Mouse (Mus musculus): ENCODE results near the gene Sde2.
A peak's percentile ranks its signal among the peaks of the same experiment; 100 is the strongest.
"Not testable (repeated sequence)": the region's sequence is repeated elsewhere in the genome, so short reads cannot be mapped to it uniquely, and the experiment has no call there.

Sde2 gene

DNA sequence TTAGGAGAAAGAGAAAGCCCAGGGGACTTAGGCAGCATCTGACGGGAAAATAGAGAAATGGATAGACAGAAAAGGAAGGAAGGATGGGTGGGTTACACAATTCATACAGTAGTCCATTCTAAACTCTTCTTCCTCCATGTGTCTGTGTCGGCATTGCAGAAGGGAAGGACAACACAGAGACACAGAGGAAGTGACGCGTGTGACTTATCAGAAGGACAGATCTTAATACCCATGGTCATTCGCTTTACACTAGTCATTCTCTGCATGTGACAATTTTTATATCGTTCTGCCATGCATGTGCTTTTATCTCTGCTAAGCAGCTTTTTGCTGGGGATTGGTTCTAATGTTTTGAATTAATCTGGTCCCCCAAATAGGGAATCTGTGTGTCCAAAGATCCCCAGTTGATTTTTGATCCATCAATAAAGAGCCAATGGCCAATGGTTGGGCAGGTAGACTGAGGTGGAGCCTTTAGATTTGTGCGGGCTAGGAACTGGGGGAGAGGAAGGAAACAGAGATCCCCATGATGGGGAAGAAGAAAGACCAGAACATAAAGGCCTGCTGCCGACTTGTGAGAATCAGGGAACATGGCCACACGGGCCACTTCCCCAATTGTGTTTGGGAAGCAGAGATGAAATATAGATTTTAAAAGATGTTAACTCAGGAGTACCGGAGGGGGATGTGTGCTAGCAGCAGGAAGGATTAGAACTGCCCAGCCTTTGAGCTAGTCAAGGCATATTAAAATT, 15.5 kb upstream of the Sde2 start:
- DNase-seq (ENCODE audit: low spot score in 2 of 2): no peak

DNA sequence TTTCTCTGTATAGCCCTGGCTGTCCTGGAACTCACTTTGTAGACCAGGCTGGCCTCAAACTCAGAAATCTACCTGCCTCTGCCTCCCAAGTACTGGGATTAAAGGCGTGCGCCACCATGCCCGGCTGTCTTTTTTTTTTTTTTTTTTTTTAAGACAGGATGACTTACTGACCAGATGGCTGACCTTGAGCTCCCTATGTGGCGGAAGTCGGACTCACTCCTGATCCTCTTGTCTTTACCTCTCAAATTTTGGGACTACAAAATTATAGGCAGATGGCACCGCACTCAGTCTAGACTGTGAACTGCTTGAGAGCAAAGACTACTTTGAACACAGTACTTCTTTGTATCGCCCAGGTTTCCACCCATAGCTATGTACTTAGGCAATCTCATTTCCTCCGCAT, 14.5 kb upstream of the Sde2 start:
- DNase-seq (ENCODE audit: low spot score in 2 of 2): not testable (repeated sequence)

GRCm38 (mm10) chr1:180837186-180837585, 13.7 kb upstream of the Sde2 start:
- no peak for DNase-seq (ENCODE audit: low spot score in 2 of 2)

DNA sequence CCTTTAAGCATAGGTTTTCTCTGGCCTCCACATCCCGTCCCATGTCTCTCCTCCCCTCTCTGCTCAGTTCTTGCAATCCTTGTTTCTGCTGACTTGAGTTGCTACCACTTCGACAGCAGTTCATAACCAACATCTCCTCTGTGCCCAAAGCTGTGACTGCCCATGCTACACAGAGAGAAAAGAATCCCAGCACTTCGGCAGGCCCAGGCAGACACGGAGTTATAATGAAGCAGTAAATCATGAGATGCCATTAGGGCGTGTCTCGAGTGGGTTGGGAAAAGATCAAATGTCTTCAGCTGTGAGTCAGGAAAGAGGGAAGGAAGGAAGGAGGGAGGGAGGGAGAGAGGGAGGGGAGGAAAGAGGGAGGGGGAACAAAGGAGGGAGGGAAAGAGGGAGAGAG, 12.9 kb upstream of the Sde2 start:
- DNase-seq (ENCODE audit: low spot score in 2 of 2): no peak

- peak in 1 of 2 experiments; percentile 56 for DNase-seq (ENCODE audit: low spot score in 2 of 2)
These were observed 11.6 kb upstream of the Sde2 start for GRCm38 (mm10) chr1:180839201-180839910.

GRCm38 (mm10) chr1:180841561-180842300, 9.2 kb upstream of the Sde2 start:
- no peak for DNase-seq (ENCODE audit: low spot score in 2 of 2)

- peak; percentile 71 to 79 for DNase-seq (ENCODE audit: low spot score in 2 of 2)
These were observed 2.8 kb upstream of the Sde2 start for GRCm38 (mm10) chr1:180848114-180848510.

- DNase-seq (ENCODE audit: low spot score in 2 of 2): peak; percentile 62 to 84
These were observed 2.3 kb upstream of the Sde2 start for GRCm38 (mm10) chr1:180848511-180849241.

DNA sequence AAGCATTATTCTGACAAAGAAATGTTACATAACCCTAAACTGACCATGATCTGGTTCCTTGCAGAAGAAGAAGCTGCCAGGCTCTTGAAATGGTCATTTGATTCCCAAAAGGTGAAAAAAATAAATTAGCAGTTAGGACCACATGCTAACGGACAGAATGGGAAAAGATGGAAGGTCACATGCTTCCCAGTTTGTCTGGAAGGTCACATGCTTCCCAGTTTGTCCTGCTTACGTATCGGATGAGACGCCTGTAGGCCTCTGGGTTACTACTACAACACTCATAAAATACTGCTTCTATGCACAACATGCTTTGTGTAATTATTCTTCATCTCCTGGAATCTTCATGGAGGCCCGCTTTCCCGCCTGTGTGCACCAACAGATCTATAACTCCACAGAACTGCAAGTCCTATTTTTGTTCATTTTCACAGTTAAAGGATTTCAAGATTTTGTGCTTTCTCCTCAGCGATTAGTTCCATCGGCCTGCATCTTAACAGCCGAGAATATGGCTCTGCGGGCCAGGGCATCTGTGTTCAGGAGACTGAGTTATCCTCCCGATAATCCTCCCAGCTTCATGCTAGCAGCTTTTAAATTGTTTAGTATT, 1.1 kb upstream of the Sde2 start:
- DNase-seq (ENCODE audit: low spot score in 2 of 2): no peak

DNA sequence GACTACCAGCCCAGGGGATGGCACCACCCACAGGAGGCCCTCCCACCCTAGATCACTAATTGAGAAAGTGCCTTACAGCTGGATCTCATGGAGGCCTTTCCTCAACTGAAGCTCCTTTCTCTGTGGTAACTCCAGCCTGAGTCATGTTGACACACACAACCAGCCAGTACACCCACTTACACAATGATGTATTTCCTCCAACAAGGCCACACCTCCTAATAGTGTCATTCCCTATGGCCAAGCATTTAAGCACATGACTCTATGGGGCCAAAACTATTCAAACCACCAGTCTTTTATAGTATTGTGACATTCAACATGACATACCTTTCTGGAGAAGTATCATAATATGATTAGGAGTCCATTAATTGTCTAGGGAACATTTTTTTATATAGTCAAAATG, 7.8 kb downstream of the Sde2 start:
- DNase-seq (ENCODE audit: low spot score in 2 of 2): no peak

GRCm38 (mm10) chr1:180860030-180860429, 9.1 kb downstream of the Sde2 start:
- no peak for DNase-seq (ENCODE audit: low spot score in 2 of 2)

DNA sequence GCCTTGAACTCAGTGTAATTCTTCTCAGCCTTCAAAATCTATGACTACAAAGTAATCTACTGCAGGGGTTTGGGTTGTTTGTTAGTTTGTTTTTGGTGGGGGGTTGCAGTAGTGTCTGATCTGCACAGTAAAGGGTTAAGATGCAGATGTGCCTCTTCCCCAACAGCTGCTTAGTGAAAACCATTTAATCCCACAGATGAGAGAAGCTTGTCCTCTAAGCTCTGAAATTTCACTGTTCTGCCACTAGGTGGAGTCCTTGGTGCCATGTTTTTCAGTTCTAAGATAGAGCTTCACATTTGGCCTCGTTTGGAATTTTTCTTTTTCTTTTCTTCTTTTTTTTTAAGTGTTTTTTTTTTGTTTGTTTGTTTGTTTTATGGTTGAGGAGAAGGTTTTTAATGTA, 12.7 kb downstream of the Sde2 start:
- peak in 1 of 2 experiments; percentile 36 for DNase-seq (ENCODE audit: low spot score in 2 of 2)

DNA sequence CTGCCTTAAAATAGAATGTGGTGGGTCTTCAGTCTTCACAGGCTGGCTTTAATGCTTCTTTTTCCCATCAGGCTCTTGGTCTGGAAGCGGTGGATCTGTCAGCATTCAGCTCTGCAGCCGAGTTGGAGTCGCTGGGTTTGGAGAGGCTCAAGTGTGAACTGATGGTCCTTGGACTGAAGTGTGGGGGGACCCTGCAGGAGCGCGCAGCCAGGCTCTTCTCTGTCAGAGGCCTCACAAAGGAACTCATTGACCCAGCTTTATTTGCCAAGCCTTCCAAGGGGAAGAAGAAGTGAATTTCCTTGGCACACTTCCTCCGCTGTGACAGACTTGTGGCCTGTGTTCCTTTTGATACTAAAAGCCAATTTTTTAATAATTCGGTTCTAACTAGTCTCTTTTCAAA, 15.1 kb downstream of the Sde2 start:
- no peak for DNase-seq (ENCODE audit: low spot score in 2 of 2)

DNA sequence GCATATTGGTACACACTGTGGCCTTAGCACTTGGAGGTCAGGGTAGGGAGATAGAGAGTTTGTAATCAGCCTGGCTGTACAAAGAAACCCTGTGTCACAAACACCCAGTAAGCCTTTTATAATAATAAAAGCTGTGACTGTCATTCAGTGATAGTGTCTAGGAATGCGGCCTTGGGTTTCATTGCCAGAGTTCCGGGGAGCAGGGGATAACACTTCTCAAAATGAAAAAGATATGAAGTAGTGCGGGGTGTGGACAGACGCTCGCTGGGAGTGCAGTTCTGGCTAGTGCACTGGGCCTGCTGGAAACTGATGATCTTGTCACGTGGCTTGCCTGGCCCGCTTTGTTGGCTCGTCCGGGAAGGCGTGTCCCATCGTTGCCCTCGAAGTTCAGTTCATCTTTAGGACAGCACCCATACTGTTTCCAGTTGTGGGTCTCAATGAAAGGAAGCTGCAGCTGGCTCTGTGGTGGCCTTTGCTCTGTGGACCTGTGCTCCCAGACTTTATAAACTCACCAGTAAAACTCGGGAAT, 19.3 kb downstream of the Sde2 start:
- DNase-seq (ENCODE audit: low spot score in 2 of 2): no peak

DNA sequence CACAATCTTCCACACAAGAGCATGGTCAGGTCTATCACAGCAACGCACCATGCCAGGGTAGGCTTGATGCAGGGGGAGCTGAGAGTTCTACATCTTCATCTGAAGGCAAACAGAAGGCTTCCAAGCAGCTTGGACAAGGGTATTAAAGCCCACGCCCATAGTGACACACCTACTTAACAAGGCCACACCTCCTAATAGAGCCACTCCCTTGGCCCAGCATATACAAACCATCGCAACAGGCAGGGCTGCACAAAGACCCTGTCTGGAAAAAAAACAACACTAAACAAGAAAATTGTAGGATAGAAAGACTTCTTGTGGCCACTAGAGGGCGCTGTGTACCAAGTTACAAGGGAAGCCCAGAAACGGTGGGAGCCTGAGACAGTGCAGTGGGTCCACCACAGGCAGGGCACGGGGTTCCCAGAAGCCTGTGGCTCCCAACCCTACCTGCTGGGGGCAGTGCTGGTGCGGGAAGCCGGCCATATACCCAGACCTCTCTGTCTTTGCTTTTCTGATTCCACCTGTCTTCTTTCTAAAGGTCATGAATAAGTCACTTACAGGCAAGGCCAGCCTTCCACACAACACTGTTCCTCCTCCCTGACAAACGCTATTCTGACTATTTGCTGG, 23.0 kb downstream of the Sde2 start:
- peak; percentile 68 to 88 for DNase-seq (ENCODE audit: low spot score in 2 of 2)

DNA sequence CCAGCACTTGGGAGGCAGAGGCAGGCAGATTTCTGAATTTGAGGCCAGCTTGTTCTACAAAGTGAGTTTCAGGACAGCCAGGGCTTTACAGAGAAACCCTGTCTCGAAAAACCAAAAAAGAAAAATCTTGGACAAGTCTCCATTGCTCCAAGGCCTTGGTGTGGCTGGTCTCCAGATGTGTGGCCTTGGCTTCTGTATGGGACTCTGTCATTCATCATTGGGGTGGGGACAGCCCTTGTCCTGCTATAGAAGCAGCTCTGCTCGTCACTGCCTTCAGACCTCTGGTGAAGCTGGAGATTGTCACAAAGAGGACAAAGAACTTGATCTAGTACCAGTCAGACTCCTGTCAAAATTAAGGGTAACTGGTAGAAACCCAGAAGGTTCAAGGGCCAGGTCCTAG, 23.7 kb downstream of the Sde2 start:
- no peak for DNase-seq (ENCODE audit: low spot score in 2 of 2)

DNA sequence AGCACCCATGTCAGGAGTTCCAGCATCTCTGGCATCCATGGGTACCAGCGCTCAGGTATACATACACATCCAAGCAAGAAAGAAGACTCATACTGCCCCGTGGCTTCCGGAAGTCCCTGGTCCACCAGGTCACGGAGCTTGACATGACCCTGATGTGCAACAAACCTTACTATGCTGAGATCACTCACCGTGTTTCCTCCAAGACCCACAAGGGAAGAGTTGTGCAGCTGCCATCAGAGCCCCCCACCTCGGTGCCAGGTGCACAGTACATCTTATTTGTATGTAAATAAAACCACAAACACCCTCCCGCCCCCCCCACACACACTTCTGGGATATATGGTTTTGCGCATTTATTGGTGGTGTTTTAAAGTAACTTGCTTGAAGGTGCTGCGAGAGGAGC, 24.2 kb downstream of the Sde2 start:
- DNase-seq (ENCODE audit: low spot score in 2 of 2): no peak

DNA sequence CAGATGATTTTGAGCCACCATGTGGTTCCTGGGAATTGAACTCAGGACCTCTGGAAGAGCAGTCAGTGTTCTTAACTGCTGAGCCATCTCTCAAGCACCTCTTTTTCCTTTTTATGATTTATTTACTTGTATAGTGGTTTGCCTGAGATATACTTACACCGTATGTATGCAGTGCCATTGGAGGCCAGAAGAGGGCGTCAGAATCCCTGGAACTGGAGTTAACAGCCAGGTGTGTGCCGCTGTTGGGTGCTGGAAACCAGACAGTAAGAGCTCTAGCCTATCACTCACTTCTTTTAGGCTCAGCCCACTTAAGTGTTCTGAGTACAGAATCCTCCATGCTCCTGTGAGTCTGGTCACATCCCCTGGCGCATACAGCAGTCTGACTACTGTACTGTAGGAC, 26.5 kb downstream of the Sde2 start:
- DNase-seq (ENCODE audit: low spot score in 2 of 2): no peak

- DNase-seq (ENCODE audit: low spot score in 2 of 2): no peak
These were observed 30.8 kb downstream of the Sde2 start for GRCm38 (mm10) chr1:180881768-180882167.

DNA sequence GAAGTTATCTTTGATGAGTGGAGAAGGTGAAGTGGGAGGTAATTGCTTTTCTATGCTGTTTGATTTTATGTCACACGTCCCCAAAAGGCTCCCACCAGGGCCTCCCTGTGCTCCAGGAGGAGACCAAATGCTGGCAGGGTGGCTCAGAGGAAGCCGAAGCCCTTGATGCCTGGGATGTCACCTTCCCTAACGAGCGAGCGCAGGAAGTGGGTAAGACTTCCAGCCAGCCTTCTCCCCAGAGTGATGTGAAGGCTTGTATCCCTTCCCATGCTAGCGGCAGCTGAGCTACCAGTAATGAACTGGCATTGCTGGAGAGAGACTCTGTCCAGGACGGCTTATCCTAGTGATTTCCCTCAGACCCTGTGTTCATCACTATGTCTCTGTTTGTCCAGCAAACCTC, 32.8 kb downstream of the Sde2 start:
- no peak for DNase-seq (ENCODE audit: low spot score in 2 of 2)

- peak in 1 of 2 experiments; percentile 32 for DNase-seq (ENCODE audit: low spot score in 2 of 2)
These were observed 33.6 kb downstream of the Sde2 start for GRCm38 (mm10) chr1:180884484-180884883.

Data from spleen, postnatal 4 days (tissue).